7 mouse cellular contexts compared by ENCODE assay signal in the genomic region with DNA sequence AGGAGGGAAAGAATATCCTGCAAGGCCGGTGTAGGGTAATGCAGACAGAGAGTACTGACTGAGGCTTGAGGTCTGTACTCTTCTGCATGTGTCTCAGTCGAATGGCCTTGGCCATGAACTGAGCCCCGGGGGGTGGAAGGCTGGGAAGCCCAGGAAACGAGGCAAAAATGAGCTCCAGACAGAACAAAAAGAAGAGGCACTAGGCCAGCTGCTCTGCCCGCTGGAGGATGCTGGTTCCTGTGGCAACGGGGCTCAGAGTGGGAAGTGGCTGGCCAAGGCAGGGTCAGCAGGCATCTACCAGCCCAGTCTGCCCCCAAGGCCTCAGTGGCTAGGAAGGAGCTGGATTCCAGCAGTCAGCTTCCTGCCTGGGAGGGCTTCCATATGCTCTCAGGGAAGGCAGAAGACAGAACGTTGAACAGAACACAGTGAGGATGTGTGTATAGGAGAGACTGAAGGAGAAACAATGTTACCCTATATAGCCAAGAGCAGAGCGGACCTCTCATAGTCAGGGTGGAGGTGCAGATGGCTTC.
DNase-seq lines count a peak whose midpoint lies in the region.

No protein-coding gene starts in this region.

- intact Hi-C loops in left cerebral cortex, postnatal 25 days (cut with DNase I): no loop called here

- peak; percentile 72 for DNase-seq in adrenal gland, adult 2 months
- DNase-seq in adrenal gland, postnatal 36 days: peak; percentile 67 to 76
- DNase-seq in frontal cortex, postnatal 36 days (ENCODE audit: low spot score in 2 of 2): peak; percentile 31 to 64
- peak; percentile 51 to 64 for DNase-seq in left cerebral cortex, postnatal 25 days (ENCODE audit: low spot score in 2 of 2)
- peak; percentile 75 for DNase-seq in retina, postnatal 1 day
- DNase-seq in thymus, postnatal 4 days: no peak
- DNase-seq in urinary bladder, postnatal 10 days (ENCODE audit: low spot score): no peak

Comparison
In these comparisons a context has a peak if more than half of its experiments do, and no peak if none do; other contexts are left out.
1. DNase-seq: peak in adrenal gland, adult 2 months (single experiment), adrenal gland, postnatal 36 days (2 of 2), frontal cortex, postnatal 36 days (2 of 2), left cerebral cortex, postnatal 25 days (2 of 2) and retina, postnatal 1 day (single experiment); none in thymus, postnatal 4 days (single experiment) and urinary bladder, postnatal 10 days (single experiment).